Mouse (Mus musculus): ENCODE data around the gene Lrrc52. TPM values are rescaled to one million over a fixed set of nuclear protein-coding genes. Genes with fewer than 3 reads are reported as not detected.

The Lrrc52 gene
- polyA plus RNA-seq, 1 experiment: not detected

GRCm38 (mm10) chr1:167405237-167405636 lies 61.3 kb downstream of the Lrrc52 start:
- no peaks in the 10 kb centered on the region for H3K27me3 ChIP-seq (ENCODE audit: control insufficient read depth, insufficient read depth, low read length)
- H3K27ac ChIP-seq (ENCODE audit: control insufficient read depth, insufficient read depth, low read length): no peak overlapping the region
- H3K36me3 ChIP-seq (ENCODE audit: control insufficient read depth, insufficient read depth, low read length): no peaks in the 10 kb centered on the region
- DNase-seq: no peak
- 88% methylated on average over 4 of the region's 4 CpGs for WGBS
- H3K4me1 ChIP-seq (replicated peaks; ENCODE audit: control insufficient read depth, insufficient read depth, low read length): no peaks in the 10 kb centered on the region
- TF ChIP-seq POLR2A (IDR thresholded peaks at IDR 0.05; ENCODE audit: control insufficient read depth, extremely low read depth, insufficient read depth, low read length, poor library complexity) (no peak), CTCF (IDR thresholded peaks at IDR 0.05; ENCODE audit: borderline replicate concordance, control insufficient read depth, extremely low read depth, insufficient read depth, low read length, poor library complexity) (no peak)
- H3K4me3 ChIP-seq (ENCODE audit: control insufficient read depth, insufficient read depth, low read length): no peak overlapping the region

Other genes with a start within 250 kb of the Lrrc52 start
- gene Uck2, start 181.5 kb downstream of the Lrrc52 start, polyA plus RNA-seq (2012; rRNA removed): 107 and 117 TPM in 2 replicates
- 31.7 and 44.9 TPM in 2 replicates for gene Tmco1, start 158.4 kb downstream of the Lrrc52 start, polyA plus RNA-seq (2012; rRNA removed)
- gene Aldh9a1, start 116.8 kb downstream of the Lrrc52 start, polyA plus RNA-seq (2012; rRNA removed): 33.2 and 33.5 TPM in 2 replicates
- gene Mgst3, start 72.9 kb downstream of the Lrrc52 start, polyA plus RNA-seq (2012; rRNA removed): 93.7 and 133 TPM in 2 replicates
- gene Rxrg, start 131.6 kb upstream of the Lrrc52 start, polyA plus RNA-seq (2012; rRNA removed): 2.8 and 5.4 TPM in 2 replicates
- gene Lmx1a, start 222.5 kb upstream of the Lrrc52 start, polyA plus RNA-seq (2012; rRNA removed): 0.13 and 0.18 TPM in 2 replicates